Mouse (Mus musculus): ENCODE results near the gene Myo1e.

GRCm38 (mm10) chr9:70416412-70416811, 209.3 kb downstream of the Myo1e start:
- TF ChIP-seq CTCF (IDR thresholded peaks at IDR 0.05; ENCODE audit: control insufficient read depth, insufficient read depth, insufficient read length) (peak; percentile 7), MAX (IDR thresholded peaks at IDR 0.05) (no peak), FOSL1 (IDR thresholded peaks at IDR 0.05; ENCODE audit: insufficient read depth, low read length, poor library complexity, severe bottlenecking) (no peak), MYOG (IDR thresholded peaks at IDR 0.05; ENCODE audit: control insufficient read depth, extremely low read depth, insufficient read length) (no peak), USF1 (IDR thresholded peaks at IDR 0.05; ENCODE audit: low read depth) (no peak)

All from C2C12 (cell line).